Mouse (Mus musculus): ENCODE measurements around the gene C1qtnf9. TPM values are rescaled to one million over a fixed set of nuclear protein-coding genes. Genes with fewer than 3 reads are reported as not detected.

C1qtnf9 gene
- polyA plus RNA-seq, 1 experiment from 2014 or later = 0.17 TPM

- Histone ChIP-seq H3K9me3 (no peaks in the 10 kb centered on the region), H3K4me2 (replicated peaks) (no peak overlapping the region), H3K36me3 (no peaks in the 10 kb centered on the region), H3K4me1 (peaks cover 76% of the 10 kb centered on the region), H3K4me3 (no peak overlapping the region), H3K9ac (replicated peaks) (no peak overlapping the region), H3K27me3 (no peaks in the 10 kb centered on the region), H3K27ac (replicated peaks) (peak overlapping the region; percentile 50; the same call in 1 of the 2 replicates)
- ATAC-seq (replicated peaks) = no peak
- 60% methylated on average over 10 of the region's 10 CpGs for WGBS
Measured at GRCm38 (mm10) chr14:60738434-60738938, 29.4 kb upstream of the C1qtnf9 start.

- Histone ChIP-seq H3K9me3 (no peaks in the 10 kb centered on the region), H3K4me3 (no peak overlapping the region), H3K4me1 (peaks cover 70% of the 10 kb centered on the region), H3K36me3 (no peaks in the 10 kb centered on the region), H3K9ac (replicated peaks) (no peak overlapping the region), H3K4me2 (replicated peaks) (no peak overlapping the region), H3K27ac (replicated peaks) (peak overlapping the region; percentile 74), H3K27me3 (no peaks in the 10 kb centered on the region)
- ATAC-seq (replicated peaks) = 0 out of 2 replicates have a peak, but pooled peaks have one; percentile 35
- 18% methylated on average over 4 of the region's 9 CpGs for WGBS
Measured at GRCm38 (mm10) chr14:60739155-60739554, 28.8 kb upstream of the C1qtnf9 start.

GRCm38 (mm10) chr14:60739616-60740015 lies 28.3 kb upstream of the C1qtnf9 start:
- peaks cover 68% of the 10 kb centered on the region for H3K4me1 ChIP-seq
- no peak overlapping the region for H3K9ac ChIP-seq (replicated peaks)
- no peak for ATAC-seq (replicated peaks)
- H3K27ac ChIP-seq (replicated peaks) = peak overlapping the region; percentile 74
- H3K4me3 ChIP-seq = no peak overlapping the region
- H3K4me2 ChIP-seq (replicated peaks) = no peak overlapping the region
- H3K36me3 ChIP-seq = no peaks in the 10 kb centered on the region
- H3K9me3 ChIP-seq = no peaks in the 10 kb centered on the region
- H3K27me3 ChIP-seq = no peaks in the 10 kb centered on the region
- WGBS = 57% methylated on average over 12 of the region's 12 CpGs

GRCm38 (mm10) chr14:60740507-60740906 lies 27.4 kb upstream of the C1qtnf9 start:
- Histone ChIP-seq H3K9me3 (no peaks in the 10 kb centered on the region), H3K9ac (replicated peaks) (no peak overlapping the region), H3K4me1 (peaks cover 63% of the 10 kb centered on the region), H3K27ac (replicated peaks) (peak overlapping the region; percentile 74), H3K4me3 (no peak overlapping the region), H3K36me3 (no peaks in the 10 kb centered on the region), H3K4me2 (replicated peaks) (no peak overlapping the region), H3K27me3 (no peaks in the 10 kb centered on the region)
- no peak for ATAC-seq (replicated peaks)
- WGBS = 80% methylated on average over 5 of the region's 5 CpGs

- peak overlapping the region; percentile 74 for H3K27ac ChIP-seq (replicated peaks)
- H3K4me2 ChIP-seq (replicated peaks) = no peak overlapping the region
- 47% methylated on average over 8 of the region's 8 CpGs for WGBS
- no peaks in the 10 kb centered on the region for H3K9me3 ChIP-seq
- no peak overlapping the region for H3K9ac ChIP-seq (replicated peaks)
- ATAC-seq (replicated peaks) = no peak
- peaks cover 58% of the 10 kb centered on the region for H3K4me1 ChIP-seq
- no peaks in the 10 kb centered on the region for H3K27me3 ChIP-seq
- H3K36me3 ChIP-seq = no peaks in the 10 kb centered on the region
- no peak overlapping the region for H3K4me3 ChIP-seq
Measured at GRCm38 (mm10) chr14:60741033-60741432, 26.9 kb upstream of the C1qtnf9 start.

GRCm38 (mm10) chr14:60741490-60741981 lies 26.4 kb upstream of the C1qtnf9 start:
- Histone ChIP-seq H3K4me3 (no peak overlapping the region), H3K4me1 (peaks cover 53% of the 10 kb centered on the region), H3K4me2 (replicated peaks) (no peak overlapping the region), H3K36me3 (0 out of 2 replicates have a peak, but pooled peaks cover 4% of the 10 kb centered on the region), H3K9me3 (no peaks in the 10 kb centered on the region), H3K27ac (replicated peaks) (peak overlapping the region; percentile 74), H3K9ac (replicated peaks) (no peak overlapping the region), H3K27me3 (no peaks in the 10 kb centered on the region)
- WGBS = 38% methylated on average over 6 of the region's 6 CpGs
- ATAC-seq (replicated peaks) = peak; percentile 44

GRCm38 (mm10) chr14:60743681-60744080 lies 24.3 kb upstream of the C1qtnf9 start:
- Histone ChIP-seq H3K9me3 (no peaks in the 10 kb centered on the region), H3K4me1 (peaks cover 34% of the 10 kb centered on the region), H3K36me3 (peaks cover 9% of the 10 kb centered on the region; the same call in 1 of the 2 replicates), H3K4me2 (replicated peaks) (no peak overlapping the region), H3K27ac (replicated peaks) (no peak overlapping the region), H3K9ac (replicated peaks) (no peak overlapping the region), H3K27me3 (no peaks in the 10 kb centered on the region), H3K4me3 (no peak overlapping the region)
- ATAC-seq (replicated peaks) = no peak
- 73% methylated on average over 9 of the region's 9 CpGs for WGBS

GRCm38 (mm10) chr14:60745201-60745600 lies 22.7 kb upstream of the C1qtnf9 start:
- no peak for ATAC-seq (replicated peaks)
- H3K27me3 ChIP-seq = no peaks in the 10 kb centered on the region
- no peak overlapping the region for H3K4me2 ChIP-seq (replicated peaks)
- 80% methylated on average over 6 of the region's 6 CpGs for WGBS
- peaks cover 9% of the 10 kb centered on the region; the same call in 1 of the 2 replicates for H3K36me3 ChIP-seq
- H3K9me3 ChIP-seq = no peaks in the 10 kb centered on the region
- no peak overlapping the region for H3K9ac ChIP-seq (replicated peaks)
- peaks cover 23% of the 10 kb centered on the region for H3K4me1 ChIP-seq
- H3K4me3 ChIP-seq = no peak overlapping the region
- no peak overlapping the region for H3K27ac ChIP-seq (replicated peaks)

- Histone ChIP-seq H3K4me3 (no peak overlapping the region), H3K27me3 (no peaks in the 10 kb centered on the region), H3K9me3 (no peaks in the 10 kb centered on the region), H3K4me1 (peaks cover 14% of the 10 kb centered on the region), H3K27ac (replicated peaks) (no peak overlapping the region), H3K36me3 (peaks cover 9% of the 10 kb centered on the region; the same call in 1 of the 2 replicates), H3K4me2 (replicated peaks) (no peak overlapping the region), H3K9ac (replicated peaks) (no peak overlapping the region)
- 96% methylated on average over 10 of the region's 10 CpGs for WGBS
- ATAC-seq (replicated peaks) = no peak
Measured at GRCm38 (mm10) chr14:60746141-60746540, 21.8 kb upstream of the C1qtnf9 start.

GRCm38 (mm10) chr14:60747154-60747870 lies 20.6 kb upstream of the C1qtnf9 start:
- H3K4me2 ChIP-seq (replicated peaks) = no peak overlapping the region
- peaks cover 9% of the 10 kb centered on the region; the same call in 1 of the 2 replicates for H3K36me3 ChIP-seq
- no peaks in the 10 kb centered on the region for H3K9me3 ChIP-seq
- ATAC-seq (replicated peaks) = no peak
- peaks cover 2% of the 10 kb centered on the region for H3K4me1 ChIP-seq
- WGBS = 90% methylated on average over 21 of the region's 21 CpGs
- no peak overlapping the region for H3K27ac ChIP-seq (replicated peaks)
- no peak overlapping the region for H3K9ac ChIP-seq (replicated peaks)
- no peaks in the 10 kb centered on the region for H3K27me3 ChIP-seq
- no peak overlapping the region for H3K4me3 ChIP-seq

- no peaks in the 10 kb centered on the region for H3K9me3 ChIP-seq
- no peaks in the 10 kb centered on the region for H3K27me3 ChIP-seq
- H3K27ac ChIP-seq (replicated peaks) = no peak overlapping the region
- peaks cover 13% of the 10 kb centered on the region for H3K4me1 ChIP-seq
- WGBS = 92% methylated on average over 12 of the region's 12 CpGs
- peaks cover 12% of the 10 kb centered on the region for H3K36me3 ChIP-seq
- H3K4me2 ChIP-seq (replicated peaks) = no peak overlapping the region
- no peak for ATAC-seq (replicated peaks)
- no peak overlapping the region for H3K4me3 ChIP-seq
- H3K9ac ChIP-seq (replicated peaks) = no peak overlapping the region
Measured at GRCm38 (mm10) chr14:60749880-60750279, 18.1 kb upstream of the C1qtnf9 start.

GRCm38 (mm10) chr14:60751581-60751980 lies 16.4 kb upstream of the C1qtnf9 start:
- 95% methylated on average over 16 of the region's 16 CpGs for WGBS
- ATAC-seq (replicated peaks) = no peak
- H3K4me1 ChIP-seq = peaks cover 13% of the 10 kb centered on the region
- no peak overlapping the region for H3K4me2 ChIP-seq (replicated peaks)
- no peak overlapping the region for H3K9ac ChIP-seq (replicated peaks)
- H3K27me3 ChIP-seq = no peaks in the 10 kb centered on the region
- peaks cover 21% of the 10 kb centered on the region for H3K36me3 ChIP-seq
- H3K9me3 ChIP-seq = no peaks in the 10 kb centered on the region
- no peak overlapping the region for H3K27ac ChIP-seq (replicated peaks)
- H3K4me3 ChIP-seq = no peak overlapping the region

Measured in forebrain, embryonic 15.5 days (tissue).